Mouse (Mus musculus) forebrain, embryonic 16.5 days (tissue): ENCODE measurements around the gene Gm3755. TPM values are rescaled to one million over a fixed set of nuclear protein-coding genes. Genes with fewer than 3 reads are reported as not detected.
"Not testable (repeated sequence)": the region's sequence is repeated elsewhere in the genome, so short reads cannot be mapped to it uniquely, and the experiment has no call there.

Experiments
- ATAC-seq: fragments of 200-750 bp; cut with Nextera tagmentation; 2 replicates; pipeline ENCODE4 v1.8.0; 2017; ENCODE audit warnings: mild to moderate bottlenecking, moderate library complexity
- H3K27ac ChIP-seq: fragments of 300-500 bp; sonication (generic); 2 replicates; pipeline ENCODE4 v1.5.1; 2014; ENCODE audit warnings: low read length, control low read depth
- H3K27me3 ChIP-seq: fragments of 300-500 bp; sonication (generic); replicated peaks from 2 replicates; pipeline ENCODE4 v1.6.1; 2014; ENCODE audit warnings: low read length; ENCODE audit not compliant: control insufficient read depth, insufficient read depth
- H3K36me3 ChIP-seq: fragments of 300-500 bp; sonication (generic); 2 replicates; pipeline ENCODE4 v1.6.1; 2014; ENCODE audit not compliant: control insufficient read depth, insufficient read depth
- H3K4me1 ChIP-seq: fragments of 300-500 bp; sonication (generic); replicated peaks from 2 replicates; pipeline ENCODE4 v1.6.1; 2014; ENCODE audit warnings: low read length; ENCODE audit not compliant: control insufficient read depth, insufficient read depth
- H3K4me2 ChIP-seq: fragments of 300-500 bp; sonication (generic); 2 replicates; pipeline ENCODE4 v1.6.1; 2014; ENCODE audit warnings: mild to moderate bottlenecking, low read length, control low read depth
- H3K4me3 ChIP-seq: fragments of 300-500 bp; sonication (generic); replicated peaks from 2 replicates; pipeline ENCODE4 v1.5.1; 2014; ENCODE audit warnings: mild to moderate bottlenecking, low read length, control low read depth
- H3K9ac ChIP-seq: fragments of 300-500 bp; sonication (generic); replicated peaks from 2 replicates; pipeline ENCODE4 v1.6.1; 2014; ENCODE audit warnings: low read depth, low read length, control low read depth
- H3K9me3 ChIP-seq: fragments of 300-500 bp; sonication (generic); 2 replicates; pipeline ENCODE4 v1.6.1; 2016; ENCODE audit warnings: low read length; ENCODE audit not compliant: control insufficient read depth
- WGBS: fragments of 180-500 bp; shearing (Covaris S2); extraction: QIAGEN DNeasy Blood & Tissue Kit; methylation state at CpG from one replicate; pipeline ENCODE4 v1.1.7; 2014; 5-methylcytosine and 5-hydroxymethylcytosine counted together
- polyA plus RNA-seq: library from polyadenylated mRNA; unstranded; fragments of >200 nt; fragmentation: Nextera tagmentation; extraction: Ambion mirVana; gene quantifications from 2 replicates; pipeline ENCODE4 v1.2.1, GENCODE M21; 2015

The Gm3755 gene
- polyA plus RNA-seq, result not detected in 2 replicates

GRCm38 (mm10) chr14:7450817-7451216, at the start of gene Gm3755:
Gene Gm3755, minus strand, starts transcription at chr14:7450917.
- no CpG with 5 or more reads among the region's 2 CpGs for WGBS
- H3K4me3 ChIP-seq, H3K27me3 ChIP-seq, H3K4me2 ChIP-seq, H3K4me1 ChIP-seq, H3K36me3 ChIP-seq, H3K27ac ChIP-seq, H3K9me3 ChIP-seq, H3K9ac ChIP-seq, ATAC-seq: not testable (repeated sequence)

DNA sequence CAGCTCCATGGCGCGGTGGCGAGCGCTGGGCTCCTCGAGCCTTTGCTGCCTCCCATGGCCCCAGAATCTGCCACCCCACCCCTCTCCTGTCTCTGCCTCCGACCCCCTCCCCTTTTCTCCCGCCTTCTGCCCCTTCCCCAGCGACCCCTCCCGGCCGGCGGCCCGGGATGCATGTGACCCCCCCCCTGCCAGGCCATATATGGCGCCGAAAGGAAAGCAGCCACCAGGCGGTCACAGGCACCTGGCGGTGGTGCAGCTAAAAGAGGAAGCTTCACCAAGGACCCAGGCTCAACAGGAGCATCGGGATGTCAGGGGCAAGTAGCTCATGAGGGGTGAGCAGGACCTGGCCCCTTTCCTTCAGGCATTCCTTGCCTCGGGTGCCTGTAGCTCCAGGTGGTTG, 38.0 kb upstream of the Gm3755 start:
- not testable (repeated sequence) for H3K9me3 ChIP-seq, H3K27ac ChIP-seq, H3K4me1 ChIP-seq, H3K36me3 ChIP-seq, ATAC-seq, H3K27me3 ChIP-seq
- H3K4me2 ChIP-seq, result peak overlapping the region; percentile 47
- 0% methylated on average over 8 of the region's 18 CpGs for WGBS
- peak overlapping the region; percentile 41 for H3K4me3 ChIP-seq
- peak overlapping the region; percentile 52 for H3K9ac ChIP-seq

DNA sequence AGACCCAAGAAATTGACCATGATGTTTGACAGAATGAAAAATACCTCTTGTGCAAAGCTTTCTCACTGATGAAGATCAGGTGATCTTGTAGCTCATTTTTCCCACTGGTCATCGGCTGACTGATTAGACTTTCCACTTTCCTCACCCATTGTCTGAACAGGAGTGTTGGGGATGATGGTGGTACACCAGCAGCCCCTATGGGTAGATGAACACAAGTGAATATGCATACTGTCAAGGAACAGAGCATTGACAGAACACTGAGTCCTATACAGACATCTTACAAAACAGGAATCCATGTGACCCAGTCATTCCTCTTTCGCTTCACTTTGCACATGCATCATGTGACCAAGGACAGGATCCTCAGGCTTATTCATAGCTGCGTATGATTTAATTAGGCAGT, 32.9 kb upstream of the Gm3755 start, which contains the start of gene Gm3752:
Gene Gm3752 (minus strand): TSS at position 101 of the 400 bp plus-strand sequence.
- H3K9me3 ChIP-seq, H3K9ac ChIP-seq, H3K4me1 ChIP-seq, H3K27ac ChIP-seq, H3K4me3 ChIP-seq, H3K27me3 ChIP-seq, ATAC-seq, H3K4me2 ChIP-seq, H3K36me3 ChIP-seq: not testable (repeated sequence)
- 85% methylated on average over 1 of the region's 3 CpGs for WGBS

- not testable (repeated sequence) for H3K4me2 ChIP-seq, H3K9ac ChIP-seq, H3K27ac ChIP-seq, ATAC-seq, H3K36me3 ChIP-seq, H3K4me3 ChIP-seq, H3K9me3 ChIP-seq, H3K27me3 ChIP-seq, H3K4me1 ChIP-seq
- 84% methylated on average over 2 of the region's 2 CpGs for WGBS
These were observed 28.2 kb downstream of the Gm3755 start for GRCm38 (mm10) chr14:7422496-7422895.

Other genes with a start within 250 kb of the Gm3755 start
- gene Gm3727, start 186.2 kb downstream of the Gm3755 start, polyA plus RNA-seq, result not detected in 2 replicates
- 5.4 and 5.5 TPM in 2 replicates for gene Gm3739, start 135.9 kb downstream of the Gm3755 start, polyA plus RNA-seq
- gene Gm5797, start 118.5 kb downstream of the Gm3755 start, polyA plus RNA-seq, result not detected in 2 replicates
- not detected in 2 replicates for gene Gm8374, start 85.8 kb downstream of the Gm3755 start, polyA plus RNA-seq
- gene Gm3752, start 32.8 kb upstream of the Gm3755 start, polyA plus RNA-seq, result 12.4 and 15.4 TPM in 2 replicates
- gene Gm3558, start 117.6 kb upstream of the Gm3755 start, polyA plus RNA-seq, result 3.0 and 3.8 TPM in 2 replicates
- not detected in 2 replicates for gene Gm10338, start 144.7 kb upstream of the Gm3755 start, polyA plus RNA-seq
- not detected in 2 replicates for gene Gm10128, start 193.1 kb upstream of the Gm3755 start, polyA plus RNA-seq